Mouse (Mus musculus): ENCODE data around the gene Tnr. TPM values are rescaled to one million over a fixed set of nuclear protein-coding genes. Genes with fewer than 3 reads are reported as not detected.

Tnr gene
- total RNA-seq, 2 experiments from 2014 or later: 0.19 TPM; not detected in 1

DNA sequence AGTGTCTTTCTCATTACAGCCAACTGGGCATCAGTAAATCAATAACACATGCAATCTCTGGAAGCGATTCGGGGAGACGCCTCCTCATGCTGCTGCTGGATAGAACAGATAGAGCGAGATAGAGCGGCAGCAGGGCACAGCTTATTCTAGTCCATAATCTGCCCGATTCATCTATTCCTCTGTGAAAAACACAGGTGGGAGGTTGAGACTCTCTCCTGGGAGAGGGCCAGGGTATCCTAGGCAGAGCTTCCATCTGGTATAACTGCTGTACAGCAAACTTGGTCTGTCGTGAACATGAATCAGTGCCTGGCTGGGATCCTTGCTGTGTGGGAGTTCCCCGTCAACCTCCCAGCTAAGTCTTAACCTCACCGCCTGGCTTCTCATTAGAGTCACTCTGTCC, 193.4 kb downstream of the Tnr start:
- no peak for DNase-seq

DNA sequence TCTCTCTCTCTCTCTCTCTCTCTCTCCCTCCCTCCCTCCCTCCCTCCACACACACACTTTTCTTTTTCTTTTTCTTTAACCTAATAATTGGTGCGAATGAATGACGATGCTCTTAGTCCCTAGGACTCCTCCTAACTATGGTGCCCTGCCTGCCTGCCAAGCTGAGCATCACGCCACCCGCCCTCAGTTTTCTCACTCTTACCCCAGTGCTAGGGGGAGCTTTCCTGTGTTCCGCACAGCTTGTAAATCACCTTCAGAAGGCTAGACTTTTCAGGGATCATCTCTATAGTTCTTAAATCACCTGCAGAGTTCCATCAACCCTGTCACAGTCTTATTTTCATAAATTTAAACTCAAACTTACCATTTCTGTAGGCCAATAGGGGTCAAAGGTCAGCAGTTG, 200.2 kb downstream of the Tnr start:
- DNase-seq: no peak

DNA sequence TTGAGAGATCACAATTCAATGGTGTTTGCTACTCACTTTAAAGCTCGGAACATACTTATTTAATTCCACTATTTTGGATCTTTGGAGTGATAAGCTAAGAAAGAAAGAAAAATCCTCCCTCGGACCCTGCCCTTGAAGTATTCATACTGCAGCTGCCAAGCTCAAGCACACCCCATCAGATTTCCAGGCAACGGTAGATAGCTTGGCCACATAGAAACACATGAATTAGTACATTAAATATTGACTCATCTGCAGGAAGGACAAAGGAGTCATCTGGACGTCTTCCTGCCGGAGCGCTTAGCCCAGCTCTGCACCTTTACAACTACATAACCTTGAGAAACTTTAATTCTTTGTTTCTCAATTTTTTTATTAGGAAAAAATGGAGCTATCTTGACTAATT, 205.7 kb downstream of the Tnr start:
- no peak for DNase-seq

DNA sequence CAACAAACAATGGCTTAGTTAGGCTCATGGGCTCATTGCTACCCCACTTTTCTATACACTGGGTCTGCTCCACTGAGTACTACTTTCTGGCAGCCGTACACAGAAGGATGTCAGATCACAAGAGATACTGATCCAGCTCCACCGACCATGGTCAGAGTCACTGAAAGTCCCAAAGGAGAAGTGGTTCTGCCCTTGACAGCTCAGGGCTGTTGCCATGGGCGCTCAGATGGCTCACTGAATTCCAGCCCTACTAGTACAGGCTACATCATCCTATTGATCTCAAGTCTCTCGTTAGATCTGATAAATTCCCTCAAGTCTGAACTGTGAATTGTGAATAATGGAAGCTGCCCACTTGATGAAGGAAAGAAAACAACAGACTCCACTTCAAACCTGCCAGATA, 207.3 kb downstream of the Tnr start:
- DNase-seq: no peak

DNA sequence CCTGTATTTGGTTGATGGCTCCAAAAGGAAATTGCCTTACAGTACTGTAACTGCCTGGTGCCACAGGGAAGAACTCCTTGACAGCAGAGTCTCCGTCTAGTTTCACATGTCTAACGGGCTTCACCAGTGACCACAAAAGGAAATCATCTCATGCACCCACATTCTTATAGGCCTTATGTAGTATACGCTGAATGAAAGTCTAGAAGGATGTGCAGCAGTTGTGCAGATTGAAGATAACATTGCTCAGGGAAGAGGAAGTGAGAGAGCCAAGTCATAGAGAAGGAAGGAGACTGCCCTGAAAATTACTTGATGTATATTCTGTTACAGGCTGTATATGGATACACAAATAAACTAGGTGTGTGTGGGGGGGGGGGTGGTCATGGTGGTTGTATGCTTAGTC, 211.5 kb downstream of the Tnr start:
- no peak for DNase-seq

DNA sequence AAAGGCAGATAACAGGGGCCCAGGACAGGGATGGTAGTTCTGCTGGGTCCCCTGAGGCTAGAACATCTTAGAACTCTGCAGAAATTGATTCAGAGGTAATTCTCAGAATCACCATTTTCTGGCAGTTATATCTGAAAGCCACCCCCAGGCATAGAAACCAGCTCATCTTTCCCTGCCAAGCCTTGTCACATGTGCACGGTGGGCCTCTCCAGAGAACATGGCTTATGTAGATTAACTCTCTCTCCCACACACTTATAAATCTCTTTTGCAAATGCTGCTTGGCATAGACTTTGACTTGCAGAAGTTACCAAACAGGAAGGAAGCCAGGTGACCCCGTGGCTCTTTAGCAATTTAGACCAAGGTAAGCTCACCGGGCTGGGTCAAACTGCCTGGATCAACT, 215.9 kb downstream of the Tnr start:
- no peak for DNase-seq

DNA sequence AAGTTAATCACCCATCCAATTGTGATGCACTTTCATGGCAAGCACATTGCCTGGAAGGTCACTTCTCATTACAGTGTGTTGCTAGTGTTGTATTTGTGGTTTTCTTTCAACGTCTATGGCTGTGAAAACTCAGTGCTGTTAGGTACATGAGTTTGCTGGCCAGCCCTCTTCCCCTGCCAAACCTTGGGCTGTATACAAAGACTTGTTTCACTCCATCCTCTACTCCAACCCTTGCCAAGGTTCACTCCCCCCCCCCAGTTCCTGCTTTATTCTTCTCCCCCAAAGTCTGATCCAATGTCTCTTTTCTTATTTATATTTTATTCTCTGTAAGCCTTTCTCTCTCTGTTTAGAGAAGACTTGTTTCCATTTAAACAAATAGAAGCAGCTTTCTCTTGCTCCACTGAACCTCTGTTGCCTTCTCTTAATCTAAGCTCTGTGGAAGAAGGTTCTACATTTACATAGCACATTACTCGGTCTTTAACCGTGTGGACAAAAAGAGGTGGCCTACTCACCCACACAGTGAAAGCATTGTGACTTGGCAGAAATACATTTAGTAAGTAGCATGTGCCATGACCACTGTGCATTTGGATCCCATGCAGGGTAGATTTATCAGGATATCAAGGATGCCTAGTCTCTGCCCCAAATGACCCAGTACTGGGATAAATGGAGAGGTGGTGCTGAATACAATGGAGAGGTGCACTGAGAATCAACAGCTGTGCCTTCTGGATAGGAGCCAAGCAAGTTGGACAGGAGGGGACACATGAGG, 217.9 kb downstream of the Tnr start:
- no peak for DNase-seq

DNA sequence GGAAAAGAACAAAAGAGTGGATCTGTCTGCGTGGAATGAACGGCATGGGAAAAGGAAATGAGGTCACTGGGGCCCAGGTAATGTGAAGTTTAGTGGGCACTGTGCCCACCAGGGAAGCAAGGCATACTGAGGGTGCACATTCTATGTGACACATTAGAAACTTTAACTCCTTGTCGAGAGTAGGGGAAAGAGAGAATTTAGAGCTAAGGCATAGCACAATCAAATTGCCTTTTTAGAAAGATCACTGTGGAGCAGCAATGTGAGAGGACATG, 218.4 kb downstream of the Tnr start:
- DNase-seq: no peak

DNA sequence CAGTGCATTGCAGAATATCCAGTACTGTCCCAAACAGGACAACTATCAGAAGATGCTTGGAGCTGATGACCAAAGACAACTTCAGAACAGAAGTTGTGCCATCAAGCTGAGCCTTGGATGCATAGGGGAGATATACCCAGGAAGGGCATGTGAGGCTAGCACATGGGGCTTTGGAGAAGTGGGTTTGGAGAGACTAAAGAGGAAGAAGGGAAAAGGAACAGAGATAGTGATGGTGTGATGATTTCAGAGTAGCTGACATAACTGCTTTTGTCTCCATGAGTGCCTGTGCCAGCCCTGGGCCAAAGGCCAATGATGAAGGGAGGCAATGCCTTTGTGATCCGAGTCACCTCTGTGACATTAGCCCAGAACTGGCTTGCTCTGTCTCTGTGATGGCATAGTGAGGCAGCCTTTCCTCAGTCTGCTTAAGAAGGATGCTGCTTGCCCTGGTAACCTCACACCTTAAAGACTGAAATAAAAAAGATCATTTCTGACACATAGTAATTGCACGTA, 220.2 kb downstream of the Tnr start:
- no peak for DNase-seq

DNA sequence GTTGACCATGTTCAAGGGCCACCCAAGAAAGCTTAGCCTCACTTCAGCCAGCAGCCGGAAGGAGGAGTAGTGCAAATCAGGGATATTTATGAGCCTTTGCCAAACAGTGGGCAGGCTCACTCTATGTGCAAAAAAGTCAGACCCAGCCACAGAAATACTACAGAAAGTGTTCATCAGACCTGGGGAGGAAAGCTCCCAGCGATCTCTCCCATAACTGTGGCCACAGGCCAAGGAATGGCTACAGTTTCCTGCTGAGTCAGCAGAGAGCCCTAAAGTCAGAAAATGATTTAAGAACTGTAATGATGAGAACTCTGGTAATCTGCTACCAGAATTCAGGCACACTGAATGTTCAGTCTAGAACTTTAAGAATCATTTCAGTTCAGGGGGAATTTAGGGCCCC, 221.7 kb downstream of the Tnr start:
- DNase-seq: no peak

DNA sequence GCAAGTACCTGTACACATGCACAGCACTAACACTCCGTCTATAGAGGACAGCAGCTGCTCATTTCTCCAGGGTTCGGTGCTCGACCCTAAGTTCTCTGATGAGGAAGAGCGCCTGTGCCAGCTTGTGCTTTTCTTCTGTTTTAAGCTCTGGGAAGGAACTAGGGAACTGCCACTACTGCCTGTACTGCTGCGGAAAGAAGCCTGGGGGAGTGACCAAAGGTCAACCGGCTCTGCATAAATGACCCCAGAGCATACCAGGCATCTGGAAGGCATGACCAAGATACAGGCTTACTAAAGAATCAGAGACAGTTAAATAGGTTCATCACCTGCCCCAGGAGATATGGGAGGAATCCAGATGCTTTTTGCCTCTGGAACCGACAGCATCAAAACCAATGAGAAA, 224.4 kb downstream of the Tnr start:
- DNase-seq: no peak

DNA sequence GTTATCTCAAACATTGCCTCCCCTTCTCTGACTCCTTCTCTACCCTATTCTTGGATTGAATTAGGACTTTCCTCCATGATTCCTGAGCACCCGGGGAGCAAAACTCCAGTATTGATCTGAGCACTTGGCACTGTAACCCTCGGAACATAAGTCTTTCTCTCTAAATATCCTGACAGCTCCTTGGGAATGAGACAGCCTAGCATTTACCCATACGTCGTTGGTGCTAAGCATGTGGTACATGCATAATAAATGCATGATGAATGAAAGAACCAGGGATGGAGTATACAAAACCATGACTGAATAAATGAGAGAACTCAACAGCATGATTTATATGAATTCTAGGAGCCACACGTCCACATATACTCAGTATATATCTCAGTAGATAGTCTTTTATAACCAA, 226.8 kb downstream of the Tnr start:
- no peak for DNase-seq

DNA sequence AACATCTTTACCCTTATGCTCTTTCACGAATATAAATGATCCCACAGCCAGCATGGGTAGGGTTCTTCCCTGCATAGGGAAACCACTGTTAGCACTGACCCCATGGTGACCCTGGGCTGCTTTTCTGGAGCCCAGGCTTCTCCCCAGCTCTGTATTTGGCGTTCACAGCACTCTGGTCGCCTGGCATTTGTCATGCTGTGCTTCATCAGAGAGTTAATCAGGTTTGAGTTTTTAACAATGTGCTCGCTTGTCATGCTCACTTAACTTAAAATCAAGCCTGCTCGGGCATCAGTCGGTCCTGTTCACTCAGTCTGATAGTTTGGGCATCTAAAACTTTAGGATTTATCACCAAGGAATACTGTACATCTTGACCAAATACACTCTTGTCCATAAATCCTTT, 227.3 kb downstream of the Tnr start:
- no peak for DNase-seq

DNA sequence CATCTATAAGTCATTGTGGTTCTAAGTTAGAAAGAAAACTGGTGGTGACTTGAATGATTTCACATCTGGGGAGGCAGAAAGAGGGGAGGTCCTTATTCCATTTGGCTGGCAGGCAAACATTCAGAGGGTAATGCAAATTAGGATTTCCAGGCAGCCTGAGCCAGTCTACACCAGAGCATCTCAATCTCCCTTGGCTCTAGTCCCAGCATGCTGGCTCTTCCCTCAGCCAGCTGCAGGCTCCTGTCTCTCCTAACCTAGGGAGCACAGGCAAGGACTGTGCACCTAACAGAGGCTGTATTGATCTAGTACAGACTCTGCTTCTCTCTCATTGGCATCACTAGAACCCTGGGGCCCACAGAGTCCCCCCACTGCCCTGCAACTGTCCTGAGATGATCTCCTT, 237.4 kb downstream of the Tnr start:
- no peak for DNase-seq

DNA sequence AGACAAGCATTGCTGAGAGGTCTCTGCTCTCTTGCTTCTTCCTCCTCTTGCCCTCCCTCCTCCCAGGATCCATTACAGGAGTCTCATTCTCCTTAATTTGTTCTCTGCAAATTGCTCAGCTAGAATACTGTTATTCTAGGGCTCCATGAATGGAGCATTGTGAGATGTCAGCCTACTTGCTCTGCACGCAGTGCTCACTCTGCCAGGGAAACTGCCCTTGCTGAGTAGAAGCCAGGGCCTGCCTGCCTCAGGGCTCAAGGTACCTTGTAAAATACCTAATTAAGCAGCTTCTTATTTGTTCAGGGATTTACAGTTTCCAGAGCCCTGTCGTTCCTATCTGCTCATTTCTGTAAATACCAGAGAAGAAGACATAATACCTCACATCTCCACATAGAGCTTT, 240.3 kb downstream of the Tnr start:
- DNase-seq: no peak

DNA sequence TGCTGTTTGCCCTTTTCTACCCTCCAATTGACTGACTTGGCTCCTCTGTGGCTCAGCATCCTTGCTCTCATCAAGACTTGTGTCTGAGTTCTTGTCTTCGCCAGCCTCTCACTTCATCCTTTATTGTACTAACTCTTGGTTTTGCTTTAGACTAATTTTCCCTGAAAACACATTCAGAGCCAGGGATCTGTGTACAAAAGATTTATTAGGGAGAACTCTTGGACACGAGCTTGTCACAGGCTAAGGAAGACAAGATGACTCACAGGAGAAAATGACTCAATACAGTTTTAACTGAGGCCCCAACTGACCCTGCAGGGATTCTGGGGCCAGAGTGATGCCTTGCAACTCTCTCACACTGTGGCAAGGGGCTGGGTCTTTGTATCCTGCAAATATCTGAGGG, 241.3 kb downstream of the Tnr start:
- no peak for DNase-seq

DNA sequence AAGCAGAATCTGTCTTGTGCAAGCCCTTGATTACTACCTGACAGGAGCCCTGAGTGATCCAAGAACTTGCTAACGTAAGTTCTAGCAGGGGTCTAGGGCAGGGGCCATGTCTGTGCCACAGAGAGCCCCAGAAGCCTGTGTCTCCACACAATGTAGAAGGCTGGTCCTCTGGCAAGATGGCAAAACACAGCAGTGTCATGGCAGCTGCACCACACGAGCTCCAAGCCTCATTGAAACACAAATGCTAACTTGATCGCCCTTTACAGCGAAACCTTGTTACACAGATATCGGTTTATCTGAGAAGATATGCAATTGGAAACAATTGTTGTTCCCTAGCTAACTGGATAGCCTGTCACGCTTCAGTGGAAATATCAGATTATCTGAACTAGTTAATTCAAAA, 246.4 kb downstream of the Tnr start:
- DNase-seq: no peak

DNA sequence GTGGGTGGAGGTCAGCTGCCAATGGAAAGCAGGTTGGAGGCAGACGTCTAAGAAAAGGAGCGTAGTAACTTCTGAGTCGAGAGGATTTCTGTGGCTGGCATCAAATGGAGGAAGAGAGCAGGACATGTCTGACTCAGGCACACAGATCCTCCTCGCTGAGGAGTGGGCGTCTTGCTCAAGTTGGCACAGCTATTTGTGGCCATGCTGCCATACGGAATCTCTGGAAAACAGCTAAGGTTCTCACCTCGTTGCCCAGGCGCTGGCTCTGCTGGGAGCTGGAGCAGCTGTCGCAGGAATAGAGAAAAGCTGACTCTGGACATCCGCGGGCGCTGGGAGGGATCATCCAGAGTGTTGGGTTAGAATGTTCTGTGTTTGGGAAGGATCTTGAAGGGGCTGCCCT, 250.1 kb downstream of the Tnr start:
- DNase-seq: no peak

DNA sequence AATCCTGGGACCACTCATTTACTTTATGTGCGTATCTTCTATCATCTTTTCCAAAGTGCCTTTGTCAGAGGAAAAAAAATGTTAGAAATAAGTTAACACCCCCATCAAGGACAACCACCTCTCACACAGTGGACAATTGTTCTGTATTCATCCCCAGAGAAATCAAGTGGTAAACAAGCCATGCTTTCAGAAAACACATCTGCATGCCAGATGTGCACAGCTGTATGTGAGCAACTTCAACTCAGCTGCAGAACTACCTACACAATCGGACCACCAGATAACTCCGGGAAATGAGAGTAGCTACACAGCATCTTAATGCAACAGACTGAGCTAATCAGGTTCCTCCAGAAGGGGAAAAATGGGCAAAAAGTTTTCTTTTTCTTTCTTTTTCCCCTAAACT, 251.6 kb downstream of the Tnr start:
- no peak for DNase-seq

DNA sequence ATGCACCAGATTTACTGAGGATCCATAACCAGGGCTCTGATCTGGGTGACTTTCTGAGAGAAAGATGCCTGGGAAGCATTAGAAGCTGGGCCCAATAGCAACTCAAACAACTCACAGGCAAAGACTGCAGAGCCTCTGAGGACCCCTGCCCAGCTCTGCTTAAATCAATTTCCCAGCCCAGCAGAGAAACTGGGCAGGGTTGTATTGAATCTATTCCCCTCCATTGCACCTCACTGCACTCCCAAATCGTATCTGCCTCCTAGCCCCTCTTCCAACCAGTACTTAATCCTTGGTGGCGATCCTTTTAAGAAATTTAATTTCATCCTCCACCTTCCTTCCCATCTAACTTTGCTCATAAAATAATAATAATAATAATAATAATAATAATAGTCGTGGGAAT, 253.5 kb downstream of the Tnr start:
- DNase-seq: no peak

DNA sequence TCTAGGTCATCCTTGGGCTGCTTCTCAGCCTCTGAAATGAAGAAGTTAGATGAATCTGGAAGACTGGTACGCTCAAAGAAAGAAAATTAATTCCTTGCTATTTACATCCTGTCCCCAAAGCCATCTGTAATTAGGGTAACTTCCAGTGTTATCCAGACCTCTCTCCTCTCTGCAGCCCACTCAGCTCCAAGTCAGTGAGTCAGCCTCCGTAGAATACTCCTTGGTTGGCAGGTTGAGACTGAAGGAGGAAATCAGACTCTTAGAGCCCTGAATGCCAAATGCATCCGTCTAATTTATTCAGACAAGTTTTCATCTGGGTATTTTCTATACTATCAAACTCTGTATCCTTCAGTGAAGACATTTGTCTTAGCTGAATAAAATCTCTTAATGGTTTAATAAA, 255.9 kb downstream of the Tnr start:
- no peak for DNase-seq

DNA sequence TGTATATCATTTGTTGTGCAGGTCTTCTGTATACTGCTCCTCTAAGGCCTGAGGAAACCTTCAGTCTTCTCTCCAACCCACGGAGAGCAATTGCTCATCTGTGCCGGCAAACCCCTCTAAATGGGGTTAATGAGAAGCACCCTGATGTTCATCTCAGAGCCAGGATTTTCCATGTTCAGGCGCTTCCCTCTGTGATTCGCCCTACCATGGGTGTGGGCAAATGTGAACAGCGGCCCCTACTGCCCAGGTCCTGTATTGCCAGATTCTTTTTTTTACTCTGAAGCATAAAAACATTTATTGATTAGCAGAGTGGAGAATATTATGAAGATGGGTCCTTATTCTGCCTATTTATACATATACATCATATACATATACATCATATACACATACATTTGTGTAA, 260.3 kb downstream of the Tnr start:
- no peak for DNase-seq

DNA sequence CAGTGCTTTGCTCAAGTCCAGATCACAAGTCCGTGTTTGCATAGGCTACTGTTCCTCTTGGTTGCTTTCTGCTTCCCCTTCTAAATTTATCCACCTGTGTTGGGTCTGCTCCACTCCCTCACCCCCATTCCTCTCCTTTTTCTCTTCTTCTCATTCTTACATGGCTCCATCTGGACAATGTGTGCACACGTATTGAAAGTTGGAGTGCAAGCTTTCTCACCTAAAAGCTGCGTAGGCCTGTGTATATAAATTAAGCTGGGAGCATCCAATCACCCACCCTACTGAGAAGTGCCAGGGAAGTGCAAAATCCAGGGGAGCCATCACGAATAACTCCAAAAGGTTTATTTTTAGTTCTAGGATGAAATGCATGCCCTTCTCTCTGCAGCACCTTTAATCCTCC, 264.7 kb downstream of the Tnr start:
- DNase-seq: no peak

DNA sequence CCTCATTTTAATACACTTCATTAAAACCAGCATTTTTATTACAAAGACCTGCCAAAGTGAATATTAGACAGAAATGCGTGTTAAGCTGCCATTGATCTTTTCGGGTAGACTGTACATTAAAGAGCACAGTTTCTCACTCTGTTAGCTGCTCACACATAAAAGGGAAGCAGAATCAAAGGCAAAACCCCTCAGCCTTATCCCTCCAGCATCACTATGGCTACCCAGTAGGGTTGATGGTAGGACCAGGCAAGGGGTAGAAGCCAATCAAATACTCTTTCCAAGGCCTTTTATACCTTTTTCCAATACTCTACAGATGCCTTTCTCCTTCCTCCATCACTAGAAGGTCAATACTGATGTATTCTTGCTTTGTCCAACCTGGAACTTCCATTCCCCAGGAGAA, 269.0 kb downstream of the Tnr start:
- DNase-seq: no peak

DNA sequence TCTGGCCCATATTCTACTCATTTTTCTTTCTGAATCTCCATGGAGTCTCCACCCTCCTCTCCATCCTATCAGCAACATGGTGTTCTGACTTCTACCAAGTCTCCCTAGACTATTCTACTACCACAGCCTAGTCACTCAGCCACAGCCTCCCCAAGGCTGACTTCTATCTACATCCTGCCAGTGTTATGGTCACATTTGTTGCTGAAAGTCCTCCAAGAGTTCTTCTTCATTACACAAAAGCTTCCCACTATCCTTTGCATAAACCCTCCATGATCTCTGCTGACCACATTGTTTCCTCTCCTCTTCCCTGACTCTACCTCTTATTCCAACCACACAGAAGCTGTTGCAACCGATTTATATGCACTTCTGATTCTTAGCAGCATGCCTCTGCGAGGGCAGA, 272.5 kb downstream of the Tnr start:
- no peak for DNase-seq
